Mouse (Mus musculus) myocyte (in vitro differentiated cells): ENCODE measurements around the gene Traf6.

Source experiments
- E2F4 ChIP-seq: IDR thresholded peaks from one replicate; pipeline ENCODE4 v1.6.1; 2011; ENCODE audit warnings: mild to moderate bottlenecking, control low read depth, moderate library complexity; ENCODE audit not compliant: insufficient read depth
- POLR2A ChIP-seq: IDR thresholded peaks from one replicate; pipeline ENCODE4 v1.6.1; 2011; ENCODE audit warnings: low read depth, mild to moderate bottlenecking, control low read depth, moderate library complexity; ENCODE audit not compliant: insufficient read length
- POLR2AphosphoS2 ChIP-seq: IDR thresholded peaks from one replicate; pipeline ENCODE4 v1.6.1; 2011; ENCODE audit warnings: low read depth, control low read depth; ENCODE audit not compliant: insufficient read length
- TCF12 ChIP-seq: IDR thresholded peaks from one replicate; pipeline ENCODE4 v1.6.1; 2011; ENCODE audit warnings: mild to moderate bottlenecking, control low read depth; ENCODE audit not compliant: poor library complexity, insufficient read depth, severe bottlenecking
- TCF3 ChIP-seq: IDR thresholded peaks from one replicate; pipeline ENCODE4 v1.6.1; 2011; ENCODE audit warnings: low read depth, control low read depth; ENCODE audit not compliant: insufficient read length
- USF1 ChIP-seq: IDR thresholded peaks from one replicate; pipeline ENCODE4 v1.6.1; 2011; ENCODE audit warnings: low read depth, mild to moderate bottlenecking, control low read depth, moderate library complexity

DNA sequence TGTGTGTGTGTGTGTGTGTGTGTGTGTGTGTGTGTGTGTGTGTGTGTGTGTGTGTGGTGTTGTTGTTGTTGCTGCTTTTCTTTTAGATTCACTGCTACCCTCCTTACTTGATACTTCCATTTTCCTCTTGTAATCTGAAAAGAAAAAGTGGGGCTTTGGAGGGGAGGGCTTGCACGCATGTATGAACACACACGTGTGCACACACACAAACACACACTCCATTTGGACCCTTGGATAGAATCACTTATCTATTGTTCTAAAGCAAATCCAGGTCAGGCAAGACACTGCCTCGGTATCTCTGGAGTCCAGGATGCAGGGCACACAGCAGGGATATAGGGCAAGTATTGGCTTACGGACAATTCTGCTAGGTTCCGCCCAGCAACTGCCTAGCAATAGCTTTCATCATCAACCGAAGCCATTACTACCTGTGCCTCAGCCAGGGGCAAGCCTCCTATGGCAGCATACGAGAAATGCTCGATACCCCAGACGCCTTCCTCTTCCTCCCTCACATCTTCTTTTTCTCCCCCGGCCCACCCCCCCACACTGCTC is 45.2 kb downstream of the Traf6 start:
- no peak for TF ChIP-seq POLR2A
- TF ChIP-seq USF1: no peak
- TF ChIP-seq POLR2AphosphoS2: no peak
- no peak for TF ChIP-seq TCF12
- TF ChIP-seq E2F4: no peak
- no peak for TF ChIP-seq TCF3
